Mouse (Mus musculus) limb, embryonic 10.5 days (tissue): ENCODE results near the gene Fam71e2. TPM values are rescaled to one million over a fixed set of nuclear protein-coding genes. Genes with fewer than 3 reads are reported as not detected.
A peak's percentile ranks its signal among the peaks of the same experiment; 100 is the strongest.

Experiments
- DNase-seq: peaks from one replicate; pipeline ENCODE4 v3.0.0-alpha.2; 2017; ENCODE audit warnings: low spot score
- H3K27ac ChIP-seq: fragments of 300-500 bp; sonication (generic); 2 replicates; pipeline ENCODE4 v1.5.1; 2016; ENCODE audit warnings: mild to moderate bottlenecking
- H3K27me3 ChIP-seq: fragments of 300-500 bp; sonication (generic); 2 replicates; pipeline ENCODE4 v1.6.1; 2016; ENCODE audit warnings: low read depth, mild to moderate bottlenecking; ENCODE audit not compliant: poor library complexity, severe bottlenecking
- H3K36me3 ChIP-seq: fragments of 300-500 bp; sonication (generic); 2 replicates; pipeline ENCODE4 v1.6.1; 2016; ENCODE audit warnings: mild to moderate bottlenecking, moderate library complexity
- H3K4me1 ChIP-seq: fragments of 300-500 bp; sonication (generic); 2 replicates; pipeline ENCODE4 v1.6.1; 2016
- H3K4me3 ChIP-seq: fragments of 300-500 bp; sonication (generic); 2 replicates; pipeline ENCODE4 v1.5.1; 2016; ENCODE audit warnings: mild to moderate bottlenecking, moderate library complexity
- H3K9me3 ChIP-seq: fragments of 300-500 bp; sonication (generic); replicated peaks from 2 replicates; pipeline ENCODE4 v1.6.1; 2016; ENCODE audit warnings: mild to moderate bottlenecking
- WGBS: fragments of 180-500 bp; shearing (Covaris S2); methylation state at CpG from one replicate; pipeline ENCODE4 v1.1.7; 2016; 5-methylcytosine and 5-hydroxymethylcytosine counted together
- polyA plus RNA-seq: library from polyadenylated mRNA; unstranded; fragments of >200 nt; fragmentation: Nextera tagmentation; extraction: Ambion mirVana; gene quantifications from 2 replicates; pipeline ENCODE4 v1.2.1, GENCODE M21; 2016

Gene Fam71e2
- polyA plus RNA-seq, 1 experiment from 2014 or later: not detected

DNA sequence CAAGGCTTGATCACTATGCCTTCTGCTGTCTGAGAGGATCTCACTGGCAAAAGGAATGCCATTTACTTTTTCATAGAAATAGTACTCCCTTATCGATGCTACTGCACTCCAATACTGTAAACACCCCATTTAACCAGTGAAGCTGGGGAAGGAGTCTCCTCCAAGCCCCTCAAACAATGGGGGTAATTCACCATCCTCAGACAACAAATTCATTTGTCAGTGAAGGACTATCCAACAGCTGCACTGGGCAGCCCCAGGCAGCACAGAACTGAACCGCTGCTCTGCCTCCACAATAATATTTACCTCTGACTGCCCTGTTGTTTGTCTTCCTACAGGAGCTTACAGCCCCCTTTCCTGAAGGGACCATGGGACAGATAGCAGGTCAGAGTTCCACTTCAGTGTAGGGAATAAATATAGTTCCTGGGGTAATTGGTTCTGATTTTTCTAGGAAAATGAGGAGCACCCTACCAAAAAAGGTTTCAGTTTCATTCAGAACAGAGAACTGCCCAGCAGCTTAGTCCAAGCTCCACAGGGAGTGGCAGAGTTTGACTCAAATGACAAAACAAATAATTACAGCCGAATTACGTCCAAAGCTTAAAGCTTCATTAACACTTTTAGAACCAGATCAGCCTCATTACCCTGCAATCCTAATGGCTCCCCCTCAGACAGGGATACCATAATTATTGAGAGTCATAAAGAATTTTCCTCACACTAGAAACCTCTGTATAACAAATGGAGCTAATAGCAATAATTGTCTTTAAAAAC lies 6.0 kb downstream of the Fam71e2 start:
- Histone ChIP-seq H3K27me3 (no peaks in the 10 kb centered on the region), H3K27ac (no peak overlapping the region), H3K4me1 (peaks cover 11% of the 10 kb centered on the region; the same call in 1 of the 2 replicates), H3K36me3 (no peaks in the 10 kb centered on the region), H3K9me3 (no peaks in the 10 kb centered on the region), H3K4me3 (no peak overlapping the region)
- 35% methylated on average over 4 of the region's 4 CpGs for WGBS
- no peak for DNase-seq

DNA sequence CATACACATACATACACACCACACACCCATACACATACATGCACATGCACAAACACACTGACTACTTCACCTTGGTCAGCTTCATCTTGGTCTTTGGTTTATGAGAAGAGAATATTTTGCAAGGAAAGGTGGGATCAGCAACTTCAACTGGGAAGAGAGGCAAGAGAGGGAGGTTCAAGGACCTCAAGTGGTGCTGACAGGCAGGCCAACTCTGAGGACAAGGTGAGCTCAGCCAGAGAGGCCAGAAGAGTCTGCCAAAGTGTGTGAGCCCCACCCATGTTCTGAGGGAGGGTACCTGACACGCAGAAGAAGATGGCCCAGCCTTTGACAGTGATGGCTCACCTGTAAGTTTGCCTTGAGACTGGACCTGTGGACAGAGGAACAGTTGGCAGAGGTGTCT lies 11.4 kb downstream of the Fam71e2 start:
- H3K4me1 ChIP-seq: no peaks in the 10 kb centered on the region
- no peaks in the 10 kb centered on the region for H3K36me3 ChIP-seq
- no peaks in the 10 kb centered on the region for H3K9me3 ChIP-seq
- DNase-seq: no peak
- H3K27me3 ChIP-seq: no peaks in the 10 kb centered on the region
- no peak overlapping the region for H3K27ac ChIP-seq
- no peak overlapping the region for H3K4me3 ChIP-seq
- 55% methylated on average over 1 of the region's 1 CpGs for WGBS

DNA sequence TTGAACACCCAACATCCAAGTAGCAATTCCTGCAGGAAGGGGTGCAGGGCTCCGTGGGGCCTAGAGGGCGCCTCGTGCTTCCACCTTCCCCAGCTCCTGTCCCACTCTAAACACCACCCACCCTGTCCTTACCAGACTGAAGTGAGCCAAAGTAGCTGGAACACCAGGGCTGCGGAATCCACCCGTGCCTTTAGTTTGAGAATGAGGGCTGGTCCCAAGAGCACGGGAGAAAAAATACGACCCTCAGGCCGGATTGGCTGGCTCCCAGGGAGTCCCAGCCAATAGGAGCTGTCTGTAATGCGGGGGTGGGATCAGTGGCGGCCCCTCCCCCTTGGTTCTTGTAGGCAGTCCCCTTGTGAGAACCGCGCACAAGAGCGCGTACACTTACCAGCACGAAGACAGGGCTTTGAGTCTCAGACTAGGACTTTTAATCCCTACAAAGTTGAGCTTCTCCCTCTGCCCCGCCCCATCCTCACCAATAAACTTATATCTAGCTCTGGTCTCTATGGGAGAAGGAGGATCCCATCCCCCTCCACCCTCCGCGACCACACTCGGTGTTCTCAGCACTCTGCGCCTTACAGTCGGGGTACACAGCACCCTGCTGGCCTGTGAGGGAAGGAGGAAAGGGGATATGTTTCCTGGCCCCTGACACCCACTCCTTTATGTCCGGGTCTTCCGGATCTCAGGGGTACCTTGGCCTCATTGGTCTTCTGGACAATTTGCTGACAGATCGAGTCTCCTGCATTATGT lies 18.1 kb downstream of the Fam71e2 start, which contains the start of gene Cox6b2:
Gene Cox6b2, minus strand, starts transcription at position 274 of the 750 bp plus-strand sequence.
- Histone ChIP-seq H3K9me3 (no peaks in the 10 kb centered on the region), H3K36me3 (no peaks in the 10 kb centered on the region), H3K4me1 (peaks cover 22% of the 10 kb centered on the region), H3K27me3 (0 out of 2 replicates have a peak, but pooled peaks cover 8% of the 10 kb centered on the region), H3K27ac (peak within 1 kb of the TSS; percentile 85), H3K4me3 (peak within 1 kb of the TSS; percentile 56)
- DNase-seq: peak; percentile 87
- 3% methylated on average over 24 of the region's 24 CpGs for WGBS

DNA sequence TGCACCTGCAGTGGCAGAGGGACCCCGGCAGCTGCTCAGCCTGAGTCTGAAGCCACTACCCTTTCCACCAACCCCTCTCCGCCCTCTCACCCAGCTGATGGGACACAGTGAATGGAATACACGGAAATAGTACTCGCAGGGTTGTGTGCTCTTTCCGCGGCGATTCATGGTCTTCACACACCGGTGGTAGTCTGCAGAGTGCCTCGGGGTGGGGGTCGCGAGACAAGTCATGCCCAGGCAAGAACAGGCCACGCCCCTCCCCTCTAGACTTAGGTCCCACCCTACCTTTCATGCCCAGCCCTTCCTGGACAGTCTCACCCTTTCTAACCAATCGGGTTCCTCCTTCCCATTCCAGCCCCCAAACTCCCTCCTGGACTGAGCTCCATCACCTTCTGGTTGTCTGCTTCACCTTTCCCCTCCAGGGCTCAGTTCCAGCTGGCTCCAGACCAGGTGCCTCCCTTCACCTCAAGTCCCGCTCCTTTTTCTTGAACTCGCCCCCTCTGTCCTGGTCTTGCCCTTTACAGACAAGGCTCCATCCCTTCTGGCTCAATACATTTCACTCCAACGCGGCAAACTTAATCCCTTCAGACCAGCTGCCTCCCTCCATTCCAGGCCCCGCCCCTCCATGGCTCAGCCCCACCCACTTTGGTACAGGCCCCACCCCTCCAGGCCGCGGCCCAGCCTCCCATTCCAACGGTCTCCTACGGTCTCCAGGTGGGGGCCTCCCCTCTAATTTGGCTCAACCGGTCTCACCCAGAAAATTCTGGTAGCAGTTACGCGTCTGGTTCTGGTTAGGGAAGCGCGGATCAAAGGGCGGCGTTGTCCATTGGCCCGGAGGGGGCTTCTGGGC lies 18.9 kb downstream of the Fam71e2 start:
- Histone ChIP-seq H3K4me3 (peak overlapping the region; percentile 56), H3K27me3 (0 out of 2 replicates have a peak, but pooled peaks cover 8% of the 10 kb centered on the region), H3K27ac (peak overlapping the region; percentile 85), H3K9me3 (no peaks in the 10 kb centered on the region), H3K36me3 (peaks cover under 1% of the 10 kb centered on the region), H3K4me1 (peaks cover 22% of the 10 kb centered on the region)
- DNase-seq: peak; percentile 82
- WGBS: 2% methylated on average over 30 of the region's 30 CpGs

- H3K4me1 ChIP-seq: peaks cover 28% of the 10 kb centered on the region
- 0 out of 2 replicates have a peak, but pooled peaks cover 5% of the 10 kb centered on the region for H3K27me3 ChIP-seq
- no peak overlapping the region for H3K4me3 ChIP-seq
- DNase-seq: no peak
- H3K27ac ChIP-seq: no peak overlapping the region
- WGBS: 79% methylated on average over 2 of the region's 2 CpGs
- H3K36me3 ChIP-seq: peaks cover 29% of the 10 kb centered on the region
- H3K9me3 ChIP-seq: no peaks in the 10 kb centered on the region
Measured at GRCm38 (mm10) chr7:4749169-4749568, 21.9 kb downstream of the Fam71e2 start.

- Histone ChIP-seq H3K9me3 (no peaks in the 10 kb centered on the region), H3K27me3 (no peaks in the 10 kb centered on the region), H3K4me3 (no peak overlapping the region), H3K36me3 (peaks cover 37% of the 10 kb centered on the region), H3K27ac (no peak overlapping the region), H3K4me1 (peaks cover 26% of the 10 kb centered on the region)
- DNase-seq: no peak
- 73% methylated on average over 4 of the region's 4 CpGs for WGBS
Measured at GRCm38 (mm10) chr7:4748321-4748720, 22.8 kb downstream of the Fam71e2 start.

GRCm38 (mm10) chr7:4747156-4747899 lies 23.8 kb downstream of the Fam71e2 start:
- H3K27me3 ChIP-seq: no peaks in the 10 kb centered on the region
- no peak overlapping the region for H3K27ac ChIP-seq
- H3K4me3 ChIP-seq: no peak overlapping the region
- WGBS: 64% methylated on average over 9 of the region's 9 CpGs
- peaks cover 23% of the 10 kb centered on the region for H3K4me1 ChIP-seq
- peaks cover 47% of the 10 kb centered on the region for H3K36me3 ChIP-seq
- H3K9me3 ChIP-seq: no peaks in the 10 kb centered on the region
- DNase-seq: no peak

DNA sequence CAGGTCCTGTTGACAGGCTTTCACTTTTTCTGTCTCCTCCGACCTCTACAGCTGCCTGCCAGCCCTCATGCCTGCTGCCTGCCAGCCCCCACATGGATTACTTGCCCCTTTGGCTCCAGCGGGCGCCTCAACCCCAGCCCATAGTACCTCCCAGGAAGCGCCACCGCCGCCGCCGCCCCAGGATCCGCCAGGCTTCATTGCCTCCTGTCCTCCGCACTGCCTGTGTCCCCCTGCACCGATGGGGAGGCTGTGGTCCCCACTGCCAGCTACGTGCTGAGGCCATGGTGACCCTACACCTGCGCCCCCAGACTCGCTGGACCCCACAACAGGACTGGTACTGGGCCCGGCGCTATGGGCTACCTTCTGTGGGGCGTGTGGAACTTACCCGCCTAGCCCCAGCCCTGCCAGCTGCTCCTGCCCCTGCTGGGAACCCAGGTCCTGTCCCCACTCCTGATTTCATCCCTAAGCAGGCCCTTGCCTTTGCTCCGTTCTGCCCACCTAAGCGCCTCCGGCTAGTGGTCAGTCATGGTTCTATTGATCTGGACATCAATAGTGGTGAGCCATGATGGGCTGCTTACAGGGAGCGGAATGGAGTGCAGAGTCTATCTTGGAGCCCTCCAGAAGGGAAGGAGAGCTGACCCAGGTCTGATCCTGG lies 24.6 kb downstream of the Fam71e2 start:
- H3K9me3 ChIP-seq: no peaks in the 10 kb centered on the region
- no peak overlapping the region for H3K27ac ChIP-seq
- no peak for DNase-seq
- no peaks in the 10 kb centered on the region for H3K27me3 ChIP-seq
- 86% methylated on average over 22 of the region's 22 CpGs for WGBS
- no peak overlapping the region for H3K4me3 ChIP-seq
- H3K4me1 ChIP-seq: peaks cover 23% of the 10 kb centered on the region
- H3K36me3 ChIP-seq: peaks cover 52% of the 10 kb centered on the region

DNA sequence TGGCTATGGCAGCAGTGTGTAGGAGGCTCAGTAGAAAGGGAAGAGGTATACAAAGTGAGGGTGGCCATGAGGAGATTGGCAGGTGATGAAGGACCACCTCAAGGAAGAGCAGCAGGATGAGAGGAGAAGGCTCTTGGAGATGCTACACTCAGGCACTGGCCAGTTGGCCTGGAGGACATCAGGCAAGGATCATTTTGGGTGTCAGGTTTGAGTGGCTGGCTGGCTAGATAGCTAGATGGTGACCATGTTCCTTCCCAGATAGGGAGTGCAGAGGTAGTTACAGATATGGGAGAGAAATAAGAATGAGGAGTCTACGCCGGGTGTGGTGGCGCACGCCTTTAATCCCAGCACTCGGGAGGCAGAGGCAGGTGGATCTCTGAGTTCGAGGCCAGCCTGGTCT lies 26.2 kb downstream of the Fam71e2 start:
- WGBS: 92% methylated on average over 6 of the region's 6 CpGs
- Histone ChIP-seq H3K27ac (no peak overlapping the region), H3K4me1 (peaks cover 30% of the 10 kb centered on the region), H3K9me3 (no peaks in the 10 kb centered on the region), H3K36me3 (peaks cover 52% of the 10 kb centered on the region), H3K4me3 (no peak overlapping the region), H3K27me3 (no peaks in the 10 kb centered on the region)
- no peak for DNase-seq

- 83% methylated on average over 2 of the region's 2 CpGs for WGBS
Measured at GRCm38 (mm10) chr7:4743354-4743753, 27.7 kb downstream of the Fam71e2 start.

GRCm38 (mm10) chr7:4742482-4742819 lies 28.7 kb downstream of the Fam71e2 start:
- peaks cover 36% of the 10 kb centered on the region for H3K4me1 ChIP-seq
- peaks cover 52% of the 10 kb centered on the region for H3K36me3 ChIP-seq
- DNase-seq: no peak
- H3K27me3 ChIP-seq: no peaks in the 10 kb centered on the region
- WGBS: 84% methylated on average over 6 of the region's 6 CpGs
- H3K9me3 ChIP-seq: no peaks in the 10 kb centered on the region
- H3K27ac ChIP-seq: no peak overlapping the region
- H3K4me3 ChIP-seq: peak overlapping the region; percentile 84; the same call in 1 of the 2 replicates

More at GRCm38 (mm10) chr7:4743354-4743753, 27.7 kb downstream of the Fam71e2 start:
- Histone ChIP-seq H3K4me3 (no peak overlapping the region), H3K9me3 (no peaks in the 10 kb centered on the region), H3K4me1 (peaks cover 36% of the 10 kb centered on the region), H3K36me3 (peaks cover 52% of the 10 kb centered on the region), H3K27me3 (no peaks in the 10 kb centered on the region), H3K27ac (no peak overlapping the region)
- DNase-seq: no peak
